Mouse (Mus musculus): ENCODE results near the gene Prmt3. TPM values are rescaled to one million over a fixed set of nuclear protein-coding genes. Genes with fewer than 3 reads are reported as not detected.
A peak's percentile ranks its signal among the peaks of the same experiment; 100 is the strongest.

The Prmt3 gene
- total and polyA plus RNA-seq, 2 experiments from 2014 or later = 35.5 to 38.1 TPM

- Histone ChIP-seq H3K36me3 (ENCODE audit: insufficient read depth, low read length) (no peaks in the 10 kb centered on the region), H3K9ac (replicated peaks; ENCODE audit: low read length, poor library complexity, severe bottlenecking) (no peak overlapping the region), H3K4me1 (ENCODE audit: insufficient read depth, low read length) (no peaks in the 10 kb centered on the region), H3K4me3 (ENCODE audit: low read depth, low read length) (no peak overlapping the region), H3K27ac (ENCODE audit: low read depth, low read length) (no peak overlapping the region), H3K4me2 (ENCODE audit: low read depth, low read length, poor library complexity, severe bottlenecking) (no peak overlapping the region), H3K9me3 (ENCODE audit: low read length) (no peaks in the 10 kb centered on the region), H3K27me3 (ENCODE audit: insufficient read depth, low read length) (peaks cover 18% of the 10 kb centered on the region)
- WGBS = 45% methylated on average over 25 of the region's 25 CpGs
- no peak for ATAC-seq (ENCODE audit: low FRiP score)
- TF ChIP-seq CTCF (IDR thresholded peaks at IDR 0.05) = peak; percentile 74
- peak; percentile 76 for DNase-seq (ENCODE audit: low spot score)
These were observed 25.2 kb upstream of the Prmt3 start for GRCm38 (mm10) chr7:49752730-49753506.

- H3K4me3 ChIP-seq (ENCODE audit: low read depth, low read length) = no peak overlapping the region
- DNase-seq (ENCODE audit: low spot score) (peak; percentile 69), ATAC-seq (ENCODE audit: low FRiP score) (no peak)
- H3K4me1 ChIP-seq (ENCODE audit: insufficient read depth, low read length) = no peaks in the 10 kb centered on the region
- no peak overlapping the region for H3K9ac ChIP-seq (replicated peaks; ENCODE audit: low read length, poor library complexity, severe bottlenecking)
- H3K9me3 ChIP-seq (ENCODE audit: low read length) = no peaks in the 10 kb centered on the region
- H3K36me3 ChIP-seq (ENCODE audit: insufficient read depth, low read length) = no peaks in the 10 kb centered on the region
- H3K27ac ChIP-seq (ENCODE audit: low read depth, low read length) = no peak overlapping the region
- TF ChIP-seq CTCF (IDR thresholded peaks at IDR 0.05) = peak; percentile 79
- WGBS = 5% methylated on average over 9 of the region's 9 CpGs
- H3K4me2 ChIP-seq (ENCODE audit: low read depth, low read length, poor library complexity, severe bottlenecking) = no peak overlapping the region
- H3K27me3 ChIP-seq (ENCODE audit: insufficient read depth, low read length) = peaks cover 18% of the 10 kb centered on the region
These were observed 23.4 kb upstream of the Prmt3 start for GRCm38 (mm10) chr7:49754767-49755166.

- Histone ChIP-seq H3K9me3 (ENCODE audit: low read length) (no peaks in the 10 kb centered on the region), H3K36me3 (ENCODE audit: insufficient read depth, low read length) (no peaks in the 10 kb centered on the region), H3K27me3 (ENCODE audit: insufficient read depth, low read length) (peaks cover 15% of the 10 kb centered on the region; the same call in 1 of the 2 replicates), H3K27ac (ENCODE audit: low read depth, low read length) (no peak within 1 kb of the TSS), H3K4me1 (ENCODE audit: insufficient read depth, low read length) (no peaks in the 10 kb centered on the region), H3K4me3 (ENCODE audit: low read depth, low read length) (peak within 1 kb of the TSS; percentile 50), H3K4me2 (ENCODE audit: low read depth, low read length, poor library complexity, severe bottlenecking) (peak within 1 kb of the TSS; percentile 91), H3K9ac (replicated peaks; ENCODE audit: low read length, poor library complexity, severe bottlenecking) (peak within 1 kb of the TSS; percentile 57)
- ATAC-seq (ENCODE audit: low FRiP score) (peak; percentile 57), DNase-seq (ENCODE audit: low spot score) (no peak)
- 9% methylated on average over 24 of the region's 42 CpGs for WGBS
- no peak for TF ChIP-seq CTCF (IDR thresholded peaks at IDR 0.05)
These were observed 19.1 kb upstream of the Prmt3 start, which contains the start of gene Htatip2 for GRCm38 (mm10) chr7:49758934-49759571. Htatip2 (plus strand) TSS chr7:49759115.

- H3K27me3 ChIP-seq (ENCODE audit: insufficient read depth, low read length) = peaks cover 3% of the 10 kb centered on the region; the same call in 1 of the 2 replicates
These were observed 15.5 kb upstream of the Prmt3 start for GRCm38 (mm10) chr7:49762605-49763004.

GRCm38 (mm10) chr7:49764011-49764716 lies 14.0 kb upstream of the Prmt3 start:
- WGBS = 78% methylated on average over 10 of the region's 10 CpGs
- H3K4me1 ChIP-seq (ENCODE audit: insufficient read depth, low read length) = no peaks in the 10 kb centered on the region
- DNase-seq (ENCODE audit: low spot score) = no peak
- no peak overlapping the region for H3K27ac ChIP-seq (ENCODE audit: low read depth, low read length)
- no peak for TF ChIP-seq CTCF (IDR thresholded peaks at IDR 0.05)
- no peak overlapping the region for H3K9ac ChIP-seq (replicated peaks; ENCODE audit: low read length, poor library complexity, severe bottlenecking)
- H3K36me3 ChIP-seq (ENCODE audit: insufficient read depth, low read length) = no peaks in the 10 kb centered on the region
- ATAC-seq (ENCODE audit: low FRiP score) = no peak
- no peaks in the 10 kb centered on the region for H3K9me3 ChIP-seq (ENCODE audit: low read length)
- H3K27me3 ChIP-seq (ENCODE audit: insufficient read depth, low read length) = no peaks in the 10 kb centered on the region
- no peak overlapping the region for H3K4me3 ChIP-seq (ENCODE audit: low read depth, low read length)
- H3K4me2 ChIP-seq (ENCODE audit: low read depth, low read length, poor library complexity, severe bottlenecking) = no peak overlapping the region

More at GRCm38 (mm10) chr7:49762605-49763004, 15.5 kb upstream of the Prmt3 start:
- Histone ChIP-seq H3K4me2 (ENCODE audit: low read depth, low read length, poor library complexity, severe bottlenecking) (no peak overlapping the region), H3K4me1 (ENCODE audit: insufficient read depth, low read length) (no peaks in the 10 kb centered on the region), H3K4me3 (ENCODE audit: low read depth, low read length) (no peak overlapping the region), H3K9me3 (ENCODE audit: low read length) (no peaks in the 10 kb centered on the region), H3K9ac (replicated peaks; ENCODE audit: low read length, poor library complexity, severe bottlenecking) (no peak overlapping the region), H3K27ac (ENCODE audit: low read depth, low read length) (no peak overlapping the region), H3K36me3 (ENCODE audit: insufficient read depth, low read length) (no peaks in the 10 kb centered on the region)
- ATAC-seq (ENCODE audit: low FRiP score) = no peak
- TF ChIP-seq CTCF (IDR thresholded peaks at IDR 0.05) = no peak
- no peak for DNase-seq (ENCODE audit: low spot score)
- 68% methylated on average over 13 of the region's 13 CpGs for WGBS

Data from midbrain, postnatal 0 days (tissue).